Mouse (Mus musculus): ENCODE data around the gene Scaf8.

The Scaf8 gene

DNA sequence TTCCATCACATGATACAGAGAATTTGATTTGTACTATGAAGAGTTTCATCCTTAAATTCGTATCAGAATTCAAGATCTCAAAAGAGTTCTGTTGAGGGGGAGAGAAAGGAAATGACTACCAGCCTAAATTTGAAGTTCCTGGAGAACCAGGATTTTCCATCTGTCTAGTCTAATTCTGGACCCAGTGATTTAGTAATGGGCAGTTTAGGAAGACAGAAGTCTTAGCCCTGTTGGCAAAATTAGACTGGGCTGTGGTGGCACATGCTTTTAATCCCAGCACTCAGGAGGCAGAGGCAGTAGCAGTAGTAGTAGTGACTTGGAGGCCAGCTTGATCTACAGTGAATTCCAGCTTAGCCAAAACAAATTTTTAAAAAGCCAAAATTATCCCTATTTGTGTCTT, 93.7 kb downstream of the Scaf8 start:
- DNase-seq = no peak

DNA sequence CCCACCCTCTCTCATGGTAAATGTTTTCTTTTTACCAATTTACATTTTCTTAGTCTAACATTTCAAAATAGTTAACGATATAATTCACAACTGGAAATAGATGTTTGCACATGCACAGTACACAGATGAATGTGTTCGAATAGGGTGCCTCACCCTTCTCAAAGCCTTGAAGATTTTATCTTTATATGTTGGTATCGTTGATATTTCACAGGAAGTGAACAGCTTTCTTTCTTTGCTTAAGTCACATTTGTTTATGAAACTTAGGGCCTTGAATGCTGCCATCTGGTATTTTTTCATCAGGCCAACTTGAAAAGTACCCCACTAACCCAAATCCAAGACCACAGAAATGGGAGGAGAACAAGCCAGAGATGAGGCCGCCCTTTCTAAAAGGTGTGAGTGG, 94.8 kb downstream of the Scaf8 start:
- no peak for DNase-seq

DNA sequence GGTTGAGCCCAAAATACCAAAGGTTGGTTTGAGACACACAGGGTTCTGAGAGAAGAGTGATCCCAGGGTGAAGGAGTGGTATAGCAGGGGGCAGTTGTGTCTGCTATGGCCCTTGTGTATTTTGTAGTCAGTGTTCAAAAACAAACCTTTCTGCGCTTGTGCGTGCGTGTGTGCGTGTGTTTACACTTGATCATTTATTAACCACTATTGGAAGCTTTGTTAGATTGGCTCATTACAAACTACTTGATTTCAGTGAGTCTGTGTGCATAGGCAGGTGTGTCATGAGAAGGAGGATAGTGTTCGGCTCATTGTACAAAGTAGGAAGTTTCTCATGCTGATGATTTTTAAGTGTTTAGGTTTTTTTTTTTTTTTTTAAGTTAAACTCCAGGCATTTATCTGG, 95.4 kb downstream of the Scaf8 start:
- DNase-seq = no peak

DNA sequence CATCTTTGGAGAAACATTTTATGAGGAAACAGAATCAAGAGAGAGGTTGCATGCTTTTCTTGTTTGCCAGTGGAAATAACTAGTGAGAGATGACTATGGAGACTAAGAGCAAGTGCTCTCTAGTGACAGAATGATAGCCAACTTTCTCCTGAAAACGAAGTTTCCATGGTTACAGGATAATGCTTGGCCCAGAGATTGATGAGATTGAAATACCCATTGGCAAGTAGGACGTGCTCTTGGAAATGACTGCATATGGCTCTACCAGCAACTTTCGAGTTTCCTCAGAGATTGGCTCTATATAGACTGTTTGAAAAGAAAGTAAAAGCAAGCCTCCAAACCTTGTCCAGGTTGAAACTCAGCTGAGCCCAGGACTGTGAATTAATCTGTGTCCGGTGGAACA, 97.3 kb downstream of the Scaf8 start:
- DNase-seq = no peak

DNA sequence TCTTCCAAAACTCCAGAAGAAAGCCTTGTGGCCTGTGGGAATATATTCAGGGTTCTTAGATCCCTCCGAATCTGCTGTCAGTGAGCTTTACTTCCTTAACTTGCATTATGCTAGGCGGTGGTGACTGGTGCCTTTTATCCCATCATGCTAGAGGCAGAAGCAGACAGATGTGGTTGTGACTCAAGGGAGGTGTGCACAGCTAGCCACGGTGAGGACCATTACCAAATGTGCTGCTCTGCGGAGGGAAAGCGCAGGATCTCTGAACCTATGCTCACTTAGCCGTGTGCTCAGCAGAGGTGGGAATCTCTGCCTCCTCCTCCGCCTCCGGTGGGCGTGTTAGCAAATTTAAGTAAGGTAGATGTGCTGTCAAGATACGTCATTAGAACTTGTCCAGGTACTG, 98.1 kb downstream of the Scaf8 start:
- no peak for DNase-seq

DNA sequence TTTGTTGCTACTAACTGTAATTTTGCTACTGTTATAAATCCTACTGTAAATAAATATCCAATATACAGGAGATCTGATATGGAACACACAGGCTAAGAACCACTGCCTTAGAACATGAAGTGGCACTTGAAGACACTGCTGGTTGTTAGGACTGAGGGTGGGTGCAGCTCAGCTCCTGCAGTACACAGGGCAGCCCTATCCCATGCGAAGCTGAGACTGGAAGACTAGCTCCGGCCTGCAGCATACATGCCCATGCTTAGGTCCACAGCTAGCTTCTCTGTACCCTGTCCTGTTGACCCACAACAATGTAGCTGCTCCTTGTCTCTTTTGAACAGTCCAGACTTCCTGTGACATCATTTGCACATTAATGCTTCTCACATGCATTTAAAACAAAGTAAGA, 100.1 kb downstream of the Scaf8 start:
- DNase-seq = no peak

DNA sequence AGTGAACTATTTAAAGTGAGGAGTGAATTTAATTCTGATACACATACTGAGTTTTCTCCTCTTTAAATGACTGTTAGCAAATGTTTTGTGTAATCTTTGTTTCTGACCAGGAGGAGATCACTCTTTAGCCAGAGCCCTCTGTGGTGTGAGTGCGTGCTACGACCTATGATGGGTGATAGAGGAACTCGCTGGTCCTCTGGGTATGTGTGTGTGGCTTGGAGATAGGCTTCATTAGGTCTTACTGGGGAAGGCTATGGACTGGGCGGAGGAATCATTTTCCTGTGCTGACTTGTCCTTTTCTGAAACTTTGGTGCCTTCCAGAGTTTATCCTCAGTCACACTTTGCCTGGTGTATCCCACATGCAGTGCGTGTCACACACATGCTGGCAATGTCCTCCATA, 102.3 kb downstream of the Scaf8 start:
- no peak for DNase-seq

DNA sequence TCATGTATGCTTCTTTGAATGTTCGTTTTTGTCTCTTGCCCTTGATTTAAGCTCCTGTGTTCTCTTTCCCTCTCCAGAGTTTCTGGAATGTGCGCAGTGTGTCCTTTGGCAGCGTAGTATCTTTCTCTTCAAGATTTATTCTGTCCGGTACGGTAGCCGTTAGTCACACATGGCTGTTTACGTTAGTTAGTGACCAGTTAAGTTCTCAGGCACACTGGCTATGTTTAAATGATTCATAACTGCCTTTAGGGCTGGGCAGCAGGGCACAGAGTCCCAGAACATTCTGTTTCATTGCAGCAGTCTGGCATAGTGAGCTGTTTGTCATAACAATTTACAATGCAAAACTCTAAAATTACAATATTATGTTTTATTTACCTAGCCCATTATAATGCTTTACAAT, 103.6 kb downstream of the Scaf8 start:
- DNase-seq = peak in 1 of 2 experiments; percentile 10

DNA sequence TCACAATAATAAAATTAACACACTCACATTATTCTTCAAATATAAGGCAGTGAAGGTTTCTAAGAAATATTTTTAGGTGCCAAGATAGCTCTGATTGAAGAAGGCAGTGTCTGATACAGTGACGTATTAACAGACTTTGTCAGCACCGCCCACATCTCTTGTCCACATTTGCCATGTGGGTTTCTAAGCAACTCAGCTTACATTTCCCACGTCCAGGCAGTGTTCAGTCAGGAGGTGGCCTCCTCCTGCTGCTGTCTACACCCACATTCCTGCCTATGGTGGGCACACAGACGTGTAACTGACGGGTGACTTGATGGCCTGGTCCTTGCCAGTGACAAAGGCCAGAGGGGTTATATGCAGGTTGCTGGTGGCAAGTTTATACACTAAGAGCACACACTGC, 104.1 kb downstream of the Scaf8 start:
- peak in 1 of 2 experiments; percentile 17 for DNase-seq

DNA sequence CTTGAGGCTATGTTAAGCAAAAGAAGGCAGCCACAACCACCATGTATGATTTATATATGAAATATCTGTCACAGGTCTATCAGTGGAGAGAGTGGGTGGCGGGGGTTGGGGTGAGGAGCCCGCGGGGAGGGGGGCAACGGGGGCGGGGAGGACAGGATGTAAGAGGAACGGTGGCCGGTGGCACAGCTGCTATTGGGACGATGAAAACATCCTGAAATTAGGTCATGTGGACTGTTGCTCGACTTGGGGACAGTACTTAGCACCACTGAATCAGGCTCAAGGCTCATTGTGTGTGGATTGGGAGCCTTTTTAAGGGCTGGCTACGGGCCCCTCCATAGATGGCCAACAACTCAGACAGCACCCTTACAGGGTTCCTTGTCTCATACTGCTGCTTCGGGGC, 105.4 kb downstream of the Scaf8 start:
- no peak for DNase-seq

DNA sequence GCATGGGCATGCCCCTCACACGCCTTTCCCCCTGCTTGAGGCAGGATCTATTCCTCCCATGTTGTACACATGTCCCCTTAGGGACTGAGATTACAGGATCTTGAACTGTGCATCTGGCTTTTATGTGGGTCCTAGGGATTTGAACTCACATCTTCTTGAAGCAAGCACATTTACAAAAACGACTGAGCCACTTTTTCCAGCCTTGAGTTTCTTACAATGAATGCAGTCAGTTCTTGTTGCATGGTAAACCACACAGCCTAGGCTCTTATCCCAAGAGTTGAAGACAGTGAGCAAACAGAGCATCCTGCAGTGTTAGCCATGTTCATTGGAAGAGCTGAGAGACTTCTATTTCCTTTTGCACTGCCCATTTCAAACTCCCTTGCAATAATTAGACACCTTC, 108.3 kb downstream of the Scaf8 start:
- no peak for DNase-seq

DNA sequence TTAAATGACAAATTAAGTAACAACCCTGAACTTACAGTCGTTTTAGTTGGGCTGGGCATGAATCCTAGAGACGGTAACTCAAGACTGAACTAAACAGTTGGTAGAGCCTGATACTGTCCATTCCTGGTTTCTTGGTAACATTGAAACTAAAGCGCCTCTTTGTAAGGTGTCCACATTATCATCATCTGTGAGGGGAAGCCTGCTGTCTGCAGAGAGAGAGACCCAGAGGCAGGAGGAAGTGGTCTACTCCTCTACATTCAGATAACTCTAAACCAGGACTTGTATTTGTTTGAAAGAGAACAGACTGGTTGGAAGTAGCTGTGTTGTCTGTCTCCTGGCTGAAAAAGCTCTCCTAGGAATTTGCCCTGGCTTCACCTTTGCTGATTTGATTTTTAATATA, 108.9 kb downstream of the Scaf8 start:
- no peak for DNase-seq

DNA sequence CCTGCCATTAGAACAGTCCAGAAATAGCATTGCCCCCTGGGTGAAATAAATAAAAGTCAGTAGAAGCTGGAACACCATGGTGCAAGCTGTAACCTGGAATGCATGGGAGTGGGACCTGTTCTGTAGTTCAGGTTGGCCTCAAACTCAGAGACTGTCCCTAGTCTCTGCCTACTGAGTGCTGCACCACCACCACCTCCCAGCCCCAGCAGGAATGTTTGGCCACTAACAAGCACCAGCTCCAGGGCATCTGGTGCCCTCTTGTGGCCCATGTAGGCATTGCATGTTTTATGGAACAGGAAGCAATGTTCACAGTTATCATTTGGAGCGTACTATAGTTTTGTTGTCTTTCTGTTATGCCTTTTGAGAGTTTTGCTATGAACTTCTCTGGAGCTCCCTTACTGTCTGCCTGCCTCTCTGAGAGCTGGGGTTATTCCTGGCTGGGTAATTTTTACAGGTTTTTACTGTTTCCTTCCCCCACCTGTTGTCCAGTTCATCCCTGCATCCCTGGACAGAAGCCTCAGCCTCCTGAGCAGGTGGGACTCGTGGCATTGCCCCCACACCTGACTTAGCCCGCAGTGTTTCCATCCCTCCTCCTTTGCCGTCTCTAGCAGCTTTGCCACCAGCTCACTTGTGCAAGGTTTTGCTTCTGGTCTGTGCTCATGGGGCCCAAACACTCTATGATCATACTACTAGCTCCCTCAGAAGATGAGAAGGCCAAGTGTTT, 109.8 kb downstream of the Scaf8 start:
- DNase-seq = peak; percentile 92 to 93

DNA sequence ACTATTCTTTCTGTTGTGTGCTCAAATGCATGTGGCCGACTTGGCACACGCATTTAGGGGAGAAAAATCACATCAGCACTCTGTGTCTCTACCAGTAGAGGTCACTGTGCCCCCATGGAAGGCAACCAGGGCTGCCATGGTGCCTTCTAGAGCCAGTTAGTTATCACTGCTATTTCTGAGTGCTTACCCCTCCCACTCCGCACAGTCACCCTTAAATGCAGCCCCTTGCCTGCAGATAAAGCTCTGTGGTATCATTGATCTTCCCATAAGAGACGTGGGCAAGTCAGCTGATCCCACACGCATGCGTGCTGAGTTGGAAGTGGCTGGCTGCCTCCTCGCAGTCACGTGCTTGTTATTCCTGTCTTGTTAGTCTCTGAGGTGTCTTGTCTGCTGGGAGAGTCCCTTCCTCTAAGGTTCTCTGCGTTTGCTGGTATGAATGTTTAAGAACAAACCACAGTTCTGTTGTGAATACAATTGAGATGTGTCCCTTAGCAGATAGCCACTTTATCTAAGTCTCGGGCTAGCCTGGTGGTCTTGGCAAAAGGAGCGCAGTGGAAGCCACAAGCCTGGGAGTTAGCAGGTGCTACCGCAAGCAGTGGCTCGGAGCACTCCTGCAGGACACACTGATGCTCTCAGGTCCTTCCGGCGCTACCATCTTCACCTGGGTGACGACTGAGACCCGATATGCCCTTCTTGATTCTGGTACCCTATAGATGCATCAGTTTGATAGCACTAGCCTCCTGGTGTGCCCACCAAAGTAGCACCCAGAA, 115.6 kb downstream of the Scaf8 start:
- peak; percentile 66 to 70 for DNase-seq

DNA sequence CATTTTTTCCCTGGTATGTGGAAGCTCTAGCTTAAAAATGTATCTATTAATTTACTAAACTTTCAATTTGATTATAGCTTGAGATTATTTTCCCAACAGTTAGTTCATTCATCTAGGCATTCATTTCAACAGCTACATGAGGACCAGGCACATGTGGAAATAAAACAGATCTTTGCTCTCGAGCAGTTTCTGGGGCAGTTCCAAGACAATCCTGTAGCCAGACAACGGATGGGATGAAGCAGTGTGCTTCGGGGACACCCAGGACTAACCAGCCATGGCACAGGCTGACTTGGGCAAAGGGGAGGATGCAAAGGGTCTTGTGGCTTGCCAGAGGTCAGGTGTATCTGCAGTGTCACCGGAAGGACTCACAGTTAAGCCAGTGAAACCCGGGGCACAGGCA, 117.9 kb downstream of the Scaf8 start:
- no peak for DNase-seq

DNA sequence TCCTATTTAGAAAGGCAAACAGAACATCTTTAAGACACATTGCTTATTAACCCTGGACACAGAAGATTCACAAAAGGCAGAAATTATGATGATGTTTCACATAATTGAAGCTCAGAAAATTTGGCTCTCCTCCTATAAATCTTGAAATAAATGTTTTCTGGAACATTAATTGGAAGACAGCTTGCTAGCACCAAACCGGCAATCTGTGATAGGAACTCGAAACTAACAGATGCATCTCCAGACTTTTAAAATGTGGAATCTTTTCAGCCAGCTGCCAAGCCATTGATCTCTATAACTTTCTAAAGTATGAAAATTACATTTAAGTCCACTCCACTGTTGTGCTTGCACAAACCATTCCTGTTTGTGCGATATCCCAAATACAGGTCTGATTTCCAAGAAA, 128.9 kb downstream of the Scaf8 start:
- no peak for DNase-seq

DNA sequence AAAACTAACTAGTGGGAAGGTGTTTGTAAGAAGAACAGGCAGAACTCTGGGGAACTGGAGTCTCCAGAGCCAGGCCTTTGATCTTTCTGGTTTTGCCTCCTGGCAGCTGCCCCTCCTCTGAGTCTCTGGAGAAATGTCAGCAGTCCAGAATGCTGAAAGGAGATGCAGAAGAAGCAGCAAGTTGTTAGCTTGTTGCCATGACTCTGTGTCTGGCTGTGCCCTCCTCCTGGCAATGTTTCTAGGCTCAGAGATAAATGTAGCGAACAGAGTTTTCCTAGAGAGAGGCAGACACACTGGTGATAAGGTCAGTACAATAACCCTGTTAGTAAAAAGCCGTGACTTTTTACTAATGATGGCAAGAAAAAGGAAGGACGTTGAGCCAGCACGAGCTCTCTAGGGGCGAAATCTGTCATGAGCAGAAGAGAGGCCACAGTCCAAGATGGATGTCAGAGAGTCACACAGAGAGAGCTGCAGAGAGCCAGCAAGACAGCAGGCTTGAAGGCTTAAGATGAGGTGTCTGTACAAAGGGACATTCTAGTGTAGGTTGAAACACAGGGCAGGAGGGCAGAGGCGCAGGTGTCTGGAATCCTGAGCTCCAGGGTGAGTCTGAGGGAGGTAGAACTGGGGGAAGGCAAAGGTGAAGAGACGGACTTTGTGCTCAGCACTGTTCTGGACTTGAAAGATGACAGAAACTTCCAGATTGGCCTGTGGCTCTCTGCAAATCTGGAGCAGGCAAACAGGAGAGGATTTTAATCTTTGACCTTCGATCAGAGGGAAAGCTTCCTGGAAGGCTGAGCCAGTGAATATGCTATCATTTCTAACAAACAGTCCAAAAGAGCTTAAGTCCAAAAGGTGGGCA, 130.3 kb downstream of the Scaf8 start:
- DNase-seq = peak; percentile 8 to 47

DNA sequence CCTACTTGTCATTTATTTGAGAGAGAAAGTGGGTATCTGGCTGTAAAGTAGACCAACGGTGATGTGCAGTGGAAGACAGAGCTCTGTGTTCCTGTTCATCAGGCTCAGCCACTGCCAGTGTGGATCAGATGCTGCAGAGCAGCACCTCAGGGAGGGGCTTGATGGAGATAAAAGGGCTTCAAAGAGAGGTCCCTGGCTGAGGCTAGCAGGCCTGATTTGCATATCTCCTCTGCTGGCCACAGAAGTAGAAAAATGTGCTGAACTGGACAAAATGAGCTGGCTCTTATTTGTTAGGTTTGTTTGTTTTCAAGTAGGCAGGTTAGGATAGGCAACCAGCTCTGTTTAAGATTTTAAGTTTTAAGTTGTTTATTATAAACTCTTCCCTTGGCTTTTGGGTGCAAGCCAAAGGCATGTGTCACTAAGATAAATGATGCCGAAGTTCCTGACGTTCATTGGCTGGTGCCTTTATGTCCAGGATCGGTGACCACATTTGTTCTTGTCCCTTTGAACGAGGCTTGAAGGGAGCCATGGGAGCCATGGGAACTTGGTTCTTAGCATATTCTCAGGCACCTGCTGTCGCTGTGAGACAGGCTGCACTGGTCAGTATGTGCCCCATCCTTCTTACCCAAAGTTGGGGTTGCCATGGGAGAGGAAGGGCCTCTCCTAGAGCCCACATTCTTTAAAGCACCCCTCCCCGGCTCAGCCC, 132.0 kb downstream of the Scaf8 start:
- DNase-seq = peak; percentile 28 to 43
